Mouse (Mus musculus) granulocyte monocyte progenitor cell, adult 5-6 weeks (primary cell): ENCODE results near the gene Bend7. TPM values are rescaled to one million over a fixed set of nuclear protein-coding genes. Genes with fewer than 3 reads are reported as not detected.

Experiments
- ATAC-seq: replicated peaks from 2 replicates; pipeline ENCODE4 v1.8.0; 2016; ENCODE audit warnings: mild to moderate bottlenecking, moderate TSS enrichment, inconsistent platforms; ENCODE audit not compliant: poor library complexity, severe bottlenecking
- total RNA-seq, 2 experiments: library from RNA; stranded (forward) in 1 of 2; stranded (reverse) in 1 of 2; fragments of 200-712, 200-1000 nt in 1 of 2; fragments of >200 nt in 1 of 2; fragmentation: Nextera tagmentation in 1 of 2; gene quantifications; 2 replicates each; pipeline ENCODE4 v1.2.3; 2014 to 2017

The Bend7 gene
- not detected in 2 replicates for total RNA-seq (2014; fragmentation: Nextera tagmentation)
- total RNA-seq (2017): not detected in 2 replicates

DNA sequence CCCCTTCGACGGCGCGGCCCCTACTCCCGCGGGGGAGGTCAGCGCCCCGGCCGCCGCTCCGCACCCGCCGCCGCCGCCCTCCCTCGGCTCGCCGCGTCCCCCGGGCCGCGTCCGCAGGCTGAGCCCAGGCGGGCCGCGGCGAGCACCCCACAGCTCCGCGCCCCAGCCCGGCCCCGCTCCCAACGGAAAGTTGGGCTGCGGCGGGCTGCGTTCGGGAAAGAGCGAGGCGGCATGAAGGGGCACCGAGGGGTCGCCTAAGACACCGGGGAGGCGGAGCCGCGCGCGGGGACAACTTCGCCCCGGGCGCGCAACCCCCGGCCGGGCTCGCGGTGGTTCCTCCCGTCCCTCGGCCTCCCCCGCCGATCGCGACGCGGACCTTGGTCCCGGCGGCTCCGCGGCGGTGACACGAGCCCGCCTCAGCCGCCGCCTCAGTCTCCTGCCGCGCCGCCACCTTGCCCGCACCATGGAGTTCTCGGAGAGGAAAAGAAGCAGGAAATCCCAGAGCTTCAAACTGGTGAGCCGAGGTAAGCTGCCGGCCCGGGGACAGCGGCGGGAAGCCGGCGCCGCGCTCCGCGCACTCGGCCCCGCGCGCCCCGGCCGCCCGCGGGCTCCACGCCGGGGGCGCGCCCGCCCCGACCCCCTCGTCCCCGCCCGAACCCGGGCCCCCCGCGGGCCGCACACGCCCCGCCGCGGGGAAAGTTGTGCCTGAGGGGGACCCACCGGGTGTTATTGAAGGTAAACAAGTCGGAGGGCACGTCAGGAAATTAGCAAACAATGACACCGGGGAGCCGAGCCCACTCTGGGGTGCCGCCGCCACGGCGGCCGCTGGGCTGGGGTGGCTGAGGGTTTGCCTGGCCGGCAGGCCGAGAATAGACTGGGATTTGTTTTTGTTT is at the start of gene Bend7:
Gene Bend7, plus strand, starts transcription at position 63 of the 893 bp plus-strand sequence.
- ATAC-seq: peak; percentile 52

DNA sequence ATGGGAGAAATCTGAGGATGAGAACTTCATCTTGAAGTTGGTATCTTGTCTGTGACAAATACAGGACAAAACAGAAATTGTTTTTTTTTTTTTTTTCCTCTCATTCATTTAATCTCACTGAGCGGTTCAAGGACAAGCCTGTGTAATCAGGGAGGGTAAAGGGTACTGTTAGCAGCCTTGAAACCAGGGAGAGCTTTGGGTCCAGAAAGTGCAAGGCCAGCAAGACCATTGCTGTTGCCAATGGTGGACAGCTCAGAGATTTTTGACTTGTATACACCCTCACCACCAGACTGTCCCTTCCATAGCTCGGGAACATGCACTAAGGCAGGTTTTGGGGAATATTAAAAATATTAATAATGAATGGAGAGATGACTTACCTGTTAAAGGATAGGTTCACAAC is 49.0 kb upstream of the Bend7 start:
- ATAC-seq: no peak

DNA sequence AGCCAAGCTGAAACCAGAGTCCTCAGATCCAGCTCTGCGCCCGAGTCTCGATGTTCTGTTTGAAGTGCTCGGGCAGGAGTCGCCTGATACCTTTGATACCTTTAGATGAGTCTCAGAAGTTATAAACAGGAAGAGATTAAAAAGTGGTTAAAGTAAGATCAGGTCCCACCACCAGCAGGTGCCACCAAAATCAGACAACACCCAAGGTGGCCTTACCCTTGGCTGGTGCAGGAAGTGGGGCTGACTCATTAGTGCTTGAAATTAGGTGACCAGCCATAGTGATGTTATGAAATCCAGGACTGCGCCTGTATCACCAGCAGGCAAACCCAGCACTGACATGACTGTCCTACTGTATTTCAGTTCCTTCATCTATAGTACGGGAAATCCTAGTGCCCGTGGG is 47.9 kb upstream of the Bend7 start:
- no peak for ATAC-seq

DNA sequence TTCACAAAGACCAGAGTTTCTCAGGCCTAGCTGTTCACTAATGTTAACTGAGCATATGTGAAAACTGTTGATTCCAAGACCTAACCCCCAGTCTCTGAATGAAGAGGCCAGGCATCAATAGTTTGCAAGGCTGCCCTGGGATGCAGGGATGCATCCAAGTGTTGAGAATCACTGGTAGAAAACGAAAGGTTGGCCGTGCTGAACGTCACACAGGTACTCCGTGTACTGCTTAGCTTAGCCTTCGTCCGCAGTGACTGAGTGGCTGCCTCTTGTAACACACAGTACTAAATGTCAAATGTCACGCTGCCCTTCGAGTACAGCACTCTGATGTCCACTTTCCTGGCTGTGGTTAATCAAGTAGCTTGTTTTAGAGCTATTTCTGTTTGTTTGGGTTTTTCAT is 46.0 kb upstream of the Bend7 start:
- no peak for ATAC-seq

DNA sequence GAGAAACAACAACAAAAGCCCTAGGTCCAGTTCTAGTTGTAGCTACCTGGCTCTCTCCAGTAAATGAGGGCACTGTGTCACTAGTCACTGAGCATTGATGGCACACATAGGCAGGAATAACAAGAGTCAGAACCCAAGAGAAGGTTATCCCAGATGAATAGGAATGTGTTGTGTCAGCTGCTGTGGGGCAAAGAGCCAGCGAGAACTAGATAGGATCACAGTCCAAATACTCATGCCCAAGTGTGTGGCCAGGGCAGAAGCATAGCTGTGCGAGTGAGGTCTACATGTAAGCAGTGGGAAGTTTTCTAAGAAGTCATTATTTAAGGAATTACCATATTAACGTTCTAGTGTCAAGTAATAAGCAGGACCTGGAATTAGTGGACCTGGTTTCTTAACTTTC is 37.7 kb upstream of the Bend7 start:
- no peak for ATAC-seq

DNA sequence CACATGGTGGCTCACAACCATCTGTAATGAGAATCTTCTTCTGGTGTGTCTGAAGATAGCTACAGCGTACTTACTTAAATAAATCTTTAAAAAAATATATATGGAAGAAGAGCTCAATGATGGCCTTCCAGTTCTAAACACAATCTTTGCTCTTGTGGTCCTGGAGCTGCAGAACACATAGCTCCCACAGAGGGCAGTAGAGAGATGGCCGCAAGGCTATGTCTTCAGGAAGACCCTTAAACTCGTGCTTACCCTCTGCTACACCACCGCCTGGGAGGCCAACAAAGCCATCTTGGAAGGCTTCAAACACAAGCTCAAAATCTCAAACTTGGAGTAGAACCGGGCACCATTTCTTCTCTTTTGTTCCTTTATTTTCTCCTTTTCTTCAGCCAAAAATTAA is 6.4 kb upstream of the Bend7 start:
- peak; percentile 79 for ATAC-seq

DNA sequence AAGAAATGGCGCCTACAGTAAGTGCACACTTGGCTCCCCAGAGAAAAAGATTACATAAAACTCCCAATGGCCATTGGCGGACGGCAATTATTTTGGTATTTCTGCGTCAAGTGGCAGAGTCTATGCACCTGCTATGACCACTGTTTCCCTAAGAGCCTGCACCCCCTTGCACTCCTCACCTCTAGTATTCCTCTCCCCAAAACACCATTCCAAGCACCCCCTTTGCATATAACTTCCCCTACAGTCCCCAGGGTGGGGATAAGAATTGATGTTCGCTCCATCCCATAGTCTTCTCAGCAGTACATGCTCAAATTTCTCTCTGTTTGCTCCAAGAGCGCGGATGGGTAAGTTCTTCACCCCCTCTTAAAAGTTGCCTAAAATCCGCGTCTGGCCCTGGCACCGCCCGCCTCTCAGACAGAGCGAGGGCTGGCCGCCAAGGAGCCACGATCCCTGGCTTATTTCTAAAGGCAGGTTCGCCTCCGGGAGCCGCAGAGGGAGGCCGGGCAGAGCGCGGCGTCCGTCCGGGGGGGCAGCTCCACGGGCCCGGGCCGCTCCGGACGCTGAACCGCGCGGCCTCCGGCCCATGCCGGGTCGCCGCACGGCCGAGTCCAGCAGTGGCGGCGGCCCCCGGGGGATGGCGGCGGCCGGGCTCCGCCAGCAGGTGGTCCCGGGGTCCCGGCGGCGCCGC is 406 bp upstream of the Bend7 start:
- ATAC-seq: peak; percentile 65; the same call in 1 of the 2 replicates

DNA sequence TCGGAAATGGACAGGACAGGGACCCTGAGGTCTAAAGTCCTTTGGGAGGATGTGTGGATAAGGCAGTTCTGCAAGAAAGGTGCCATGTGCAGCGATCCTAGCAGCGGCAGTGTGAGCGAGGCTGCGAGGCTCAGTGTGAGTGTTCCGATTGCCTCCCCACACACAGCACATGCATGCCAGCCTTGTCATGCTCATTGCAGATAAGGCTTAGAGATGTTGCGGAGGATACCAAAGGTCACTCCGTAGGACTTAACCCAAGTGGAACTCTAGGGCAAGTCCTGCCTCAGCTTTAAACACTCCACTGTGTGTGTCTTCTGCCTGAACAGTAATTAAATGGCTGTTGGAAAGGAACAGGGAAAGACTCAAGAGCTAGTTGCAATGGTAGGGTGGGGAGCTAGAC is 5.5 kb downstream of the Bend7 start:
- no peak for ATAC-seq

DNA sequence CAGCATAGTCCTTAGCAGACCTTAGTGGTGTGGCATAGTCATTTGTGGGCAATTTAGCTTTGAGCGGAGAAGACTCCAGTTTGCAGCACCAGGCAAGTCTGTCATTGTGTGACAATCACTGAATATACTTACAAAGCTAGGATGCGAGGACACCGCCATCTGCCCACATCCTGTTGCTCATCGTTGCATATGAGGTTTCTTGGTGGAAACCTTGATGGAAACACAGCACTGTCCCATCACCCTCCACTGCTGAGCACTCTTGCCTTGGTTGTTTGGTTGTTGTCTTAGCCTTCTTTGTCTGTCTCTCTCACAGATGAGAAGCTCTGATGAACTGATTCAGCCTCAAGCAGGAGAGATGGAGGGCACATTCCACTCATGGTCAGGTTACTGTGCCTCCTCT is 12.5 kb downstream of the Bend7 start:
- 0 out of 2 replicates have a peak, but pooled peaks have one; percentile 14 for ATAC-seq

DNA sequence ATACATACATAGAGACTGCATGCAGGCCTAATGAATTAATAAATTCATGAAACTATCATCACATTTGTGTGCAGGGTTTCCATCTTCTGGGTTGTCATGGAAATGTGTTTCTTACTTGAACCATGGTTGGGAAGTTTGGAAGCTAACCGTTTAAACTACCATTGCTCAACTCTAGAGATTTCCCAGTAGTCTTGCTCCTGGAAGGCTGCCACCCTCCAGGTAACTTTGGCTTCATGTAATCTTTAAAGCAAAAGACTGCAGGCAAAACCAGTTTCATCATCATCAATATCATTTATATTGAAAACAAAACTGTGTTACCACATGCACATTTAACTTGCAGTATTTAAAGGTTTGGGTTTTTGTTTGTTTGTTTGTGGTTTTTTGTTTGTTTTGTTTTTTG is 16.3 kb downstream of the Bend7 start:
- ATAC-seq: no peak

DNA sequence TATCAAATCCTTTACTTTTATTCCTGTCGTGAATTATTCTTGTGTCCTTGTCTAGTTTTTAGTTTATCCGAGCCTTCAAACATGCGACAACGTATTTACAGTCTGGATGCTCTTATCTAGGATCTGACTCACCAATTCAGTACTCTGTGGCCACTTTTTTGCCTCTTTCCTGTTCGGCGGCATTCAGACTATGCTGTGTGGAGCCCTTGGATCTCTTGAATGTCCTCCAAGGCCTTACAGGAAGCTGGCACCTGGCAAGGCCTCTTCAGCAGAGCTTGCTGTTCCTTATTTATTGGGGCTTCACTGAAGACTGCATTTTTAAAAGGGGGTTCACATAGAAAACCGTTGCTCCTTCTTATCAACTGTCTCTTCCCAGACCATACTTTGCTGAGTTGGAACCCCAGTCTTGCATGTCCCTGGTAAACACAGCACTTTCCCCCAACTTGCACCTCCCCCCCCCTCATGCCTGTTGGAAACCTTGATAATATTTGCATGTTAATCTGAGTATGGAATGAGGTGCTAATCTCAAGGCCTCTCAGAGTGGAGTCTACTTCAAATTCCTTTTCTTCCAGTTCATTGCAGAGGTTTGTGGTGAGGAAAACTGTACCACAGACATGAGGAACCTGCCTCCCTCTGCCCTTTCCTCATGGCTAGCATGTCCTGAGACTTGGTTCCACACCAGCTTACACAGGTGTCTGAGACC is 18.6 kb downstream of the Bend7 start:
- no peak for ATAC-seq

DNA sequence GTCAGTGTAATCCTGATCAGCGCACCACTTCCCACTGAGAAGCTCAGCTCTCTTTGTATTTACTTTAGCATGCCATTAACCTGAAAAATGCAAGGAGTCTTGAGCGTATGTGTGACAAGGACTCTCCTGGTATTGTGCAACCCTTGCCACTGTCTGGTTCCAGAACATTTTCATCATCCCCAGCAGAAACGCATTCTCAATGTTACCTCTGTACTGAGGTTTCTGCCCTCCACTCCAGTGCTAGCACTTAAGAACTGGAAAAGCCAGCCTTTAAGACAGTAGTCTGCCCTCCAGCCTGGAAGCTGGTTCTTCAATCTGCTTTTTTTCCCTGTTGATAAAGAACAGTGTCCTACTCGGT is 19.1 kb downstream of the Bend7 start:
- ATAC-seq: no peak

DNA sequence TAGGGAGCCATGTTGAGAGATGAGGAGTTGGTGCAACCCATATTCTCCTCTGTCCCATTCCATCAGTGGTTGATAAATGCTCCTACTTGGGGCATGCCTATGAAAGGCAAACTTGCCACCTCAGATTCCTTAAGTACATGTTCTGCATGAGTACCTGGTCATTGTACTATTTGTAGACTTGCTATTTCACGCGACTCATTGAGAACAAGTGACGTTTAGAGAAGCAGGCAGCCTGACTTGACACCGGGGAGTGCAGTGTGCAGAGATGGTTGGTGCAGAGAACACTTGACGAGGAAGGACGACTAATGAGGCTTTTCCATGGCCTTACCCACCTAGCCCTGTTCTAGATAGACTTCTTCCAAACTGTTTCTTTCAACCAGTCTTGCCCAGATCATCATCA is 34.3 kb downstream of the Bend7 start:
- ATAC-seq: no peak

DNA sequence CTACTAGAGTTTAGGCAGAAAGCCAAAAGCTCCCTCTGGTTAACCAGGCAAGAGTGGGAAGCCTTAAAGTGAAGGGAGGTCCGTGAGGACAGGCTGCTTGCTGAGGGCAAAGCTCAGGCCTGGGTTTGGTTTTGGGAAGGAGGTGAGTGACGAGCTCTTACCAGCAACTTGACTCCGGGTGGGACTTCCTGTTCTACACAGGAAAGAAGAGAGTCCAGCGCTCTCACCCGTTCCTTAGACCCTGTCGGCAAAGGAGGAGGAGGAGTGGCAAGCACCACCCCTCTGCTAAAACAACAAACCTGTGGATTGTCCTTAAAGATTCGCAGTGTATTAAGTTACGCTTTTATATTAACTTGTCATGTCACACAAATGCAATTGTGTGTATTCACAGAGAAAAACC is 38.1 kb downstream of the Bend7 start:
- ATAC-seq: no peak

DNA sequence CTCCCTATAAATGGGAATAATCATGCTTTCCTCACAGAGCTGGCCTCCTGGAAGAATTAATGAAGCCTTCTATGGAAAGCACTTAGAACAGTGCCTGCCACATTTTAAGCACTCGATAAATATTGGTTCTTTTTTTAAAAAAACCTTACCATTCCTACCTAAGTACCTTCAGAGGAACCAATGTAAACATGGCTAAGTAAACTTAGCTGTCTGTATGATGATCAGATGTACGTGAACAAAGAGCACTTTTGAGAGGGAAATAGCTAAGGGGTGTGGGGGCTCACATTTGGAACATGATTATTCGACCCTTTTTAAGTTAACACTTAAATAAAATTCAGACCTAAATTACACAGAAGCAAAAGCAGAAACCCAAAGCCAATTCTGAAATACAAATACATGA is 39.6 kb downstream of the Bend7 start:
- no peak for ATAC-seq

DNA sequence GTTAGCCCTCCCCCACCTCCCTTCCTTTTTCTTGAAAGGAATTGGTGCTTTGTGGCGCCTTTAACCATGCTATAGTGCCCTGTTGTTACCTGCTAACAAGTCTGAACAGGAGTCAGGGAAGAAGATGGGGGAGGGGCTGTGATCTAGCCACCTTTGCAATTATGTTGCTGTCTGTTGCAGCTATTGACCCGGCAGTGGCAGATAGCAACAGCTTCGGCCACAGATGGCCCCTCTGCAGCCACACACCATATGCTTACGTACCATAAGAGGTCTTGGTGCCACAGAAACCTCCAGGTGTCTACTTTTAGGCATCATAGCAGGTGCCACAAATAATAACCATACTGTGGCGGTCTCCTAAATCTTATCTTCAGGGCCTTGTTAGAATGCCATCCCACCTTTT is 43.1 kb downstream of the Bend7 start:
- no peak for ATAC-seq

DNA sequence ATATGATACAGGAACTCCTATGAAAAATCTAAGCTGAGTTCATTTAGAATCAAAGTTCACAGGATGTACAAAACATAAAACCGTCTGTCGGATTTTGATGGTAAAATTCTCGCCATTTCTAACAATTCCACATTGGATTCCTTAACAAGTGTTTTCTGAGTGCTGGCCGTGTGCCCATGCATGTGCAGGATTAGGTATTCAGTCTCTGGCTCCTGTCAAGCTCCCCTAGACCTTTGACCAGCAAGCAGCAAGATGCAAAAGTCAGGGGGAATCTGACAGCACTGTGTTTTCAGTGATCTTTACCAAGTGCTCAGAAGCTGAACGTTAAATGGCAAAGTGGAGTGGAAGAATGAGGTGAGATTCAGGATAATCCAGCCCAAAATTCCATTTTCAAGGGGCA is 44.3 kb downstream of the Bend7 start:
- ATAC-seq: no peak

DNA sequence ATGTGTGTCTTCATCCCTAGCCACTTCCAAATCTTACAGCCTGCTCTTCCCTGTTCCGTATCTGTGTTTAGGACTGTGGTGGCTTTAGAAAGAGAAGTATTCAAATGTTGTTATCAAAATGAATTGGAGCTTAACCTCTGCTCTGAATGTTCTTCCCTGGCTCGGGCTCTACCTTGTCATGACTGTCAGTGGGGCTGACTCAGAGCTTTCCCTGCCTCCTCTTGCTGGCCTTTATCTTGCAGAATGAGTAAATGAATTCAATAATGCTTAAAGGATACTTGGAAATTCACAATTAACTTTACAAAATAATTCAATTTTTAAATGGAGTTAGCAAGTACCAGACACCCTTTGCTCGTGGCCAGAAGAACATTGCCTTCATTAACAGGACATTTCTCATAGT is 46.4 kb downstream of the Bend7 start:
- no peak for ATAC-seq

DNA sequence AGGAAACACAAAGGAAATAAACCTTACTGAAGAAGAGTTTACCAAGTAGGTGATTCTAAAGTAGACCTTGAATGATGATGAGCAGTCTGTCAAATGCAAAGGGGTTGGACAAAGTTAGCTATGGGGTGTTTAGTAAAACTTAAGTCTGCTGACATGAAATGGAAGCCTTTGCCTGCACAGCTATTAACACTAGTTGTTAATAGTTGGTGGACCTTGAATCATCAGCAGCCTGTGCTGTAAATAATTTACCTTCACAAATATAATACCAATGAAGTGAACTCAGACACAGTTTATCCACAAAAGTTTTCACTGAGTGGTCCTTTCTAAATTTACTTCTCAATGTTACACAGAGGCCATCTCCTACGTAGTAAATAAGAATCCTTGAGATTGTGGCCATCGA is 52.7 kb downstream of the Bend7 start:
- ATAC-seq: no peak

DNA sequence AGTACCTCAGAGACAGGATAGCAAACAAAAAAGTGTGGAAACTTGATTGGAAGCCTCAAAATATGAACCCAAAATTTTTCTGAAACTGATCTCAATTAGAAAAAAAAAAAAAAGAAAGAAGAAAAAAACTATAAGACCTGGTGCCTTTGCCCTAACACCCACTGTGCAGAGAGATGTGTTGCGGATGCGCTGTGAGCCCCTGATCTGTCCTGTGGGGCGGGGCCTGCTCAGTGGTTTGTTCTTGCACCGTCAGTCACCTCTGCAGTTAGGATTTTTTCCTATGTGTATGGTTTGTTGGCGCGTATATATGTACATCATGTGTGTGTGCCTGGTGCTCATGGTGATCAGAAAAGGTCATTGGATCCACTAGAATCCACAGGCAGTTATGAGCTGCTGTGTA is 56.3 kb downstream of the Bend7 start:
- ATAC-seq: no peak

DNA sequence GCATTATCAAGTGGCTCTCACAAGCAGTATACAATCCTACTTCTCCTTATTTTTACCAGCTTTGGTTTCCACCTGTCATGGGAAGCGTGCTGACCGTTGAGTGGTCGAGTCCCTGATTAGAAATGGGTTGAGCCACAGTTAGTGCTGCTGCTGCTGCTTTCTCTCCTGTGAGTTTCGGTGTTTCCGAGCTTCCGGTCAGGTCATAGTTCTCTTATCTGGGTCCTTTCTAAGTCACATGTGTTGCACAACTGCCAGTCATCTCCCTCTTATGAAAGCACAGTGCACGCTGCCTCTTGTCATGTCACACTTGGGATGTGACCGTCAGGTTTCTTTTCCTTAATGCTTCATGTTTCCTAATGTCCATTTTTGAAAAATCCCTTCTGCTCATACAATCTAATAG is 59.7 kb downstream of the Bend7 start:
- peak; percentile 96 for ATAC-seq
